Mouse (Mus musculus): ENCODE data around the gene Topaz1.

Topaz1 gene

DNA sequence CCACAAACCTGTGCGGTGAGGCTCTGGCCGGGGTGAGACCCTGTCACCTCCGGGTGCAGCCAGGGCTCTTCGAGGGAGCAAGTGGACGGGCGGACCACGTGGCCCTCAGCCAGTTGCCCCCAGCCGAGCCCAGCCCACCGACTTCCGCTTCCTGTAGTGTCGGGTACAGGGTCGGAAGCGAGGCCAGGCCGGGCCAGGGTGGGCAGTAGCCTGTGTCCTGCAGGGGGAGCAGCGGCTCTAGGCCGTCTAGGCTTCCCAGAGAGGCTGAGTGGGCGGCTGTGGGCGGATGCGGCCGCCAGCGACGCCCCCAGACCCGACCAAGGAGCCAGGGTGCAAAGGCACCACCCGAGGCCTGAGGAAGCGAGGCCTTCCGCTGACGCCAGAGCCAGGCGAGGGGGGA is at the start of gene Topaz1:
Gene Topaz1 (plus strand): TSS at position 287 of the 400 bp plus-strand sequence.
- no peak for DNase-seq (ENCODE audit: low spot score)

GRCm38 (mm10) chr9:122701817-122702216 is 45.3 kb upstream of the Topaz1 start:
- DNase-seq (ENCODE audit: low spot score), result peak; percentile 77

- DNase-seq (ENCODE audit: low spot score), result no peak
These were observed 33.3 kb upstream of the Topaz1 start for GRCm38 (mm10) chr9:122713836-122714235.

DNA sequence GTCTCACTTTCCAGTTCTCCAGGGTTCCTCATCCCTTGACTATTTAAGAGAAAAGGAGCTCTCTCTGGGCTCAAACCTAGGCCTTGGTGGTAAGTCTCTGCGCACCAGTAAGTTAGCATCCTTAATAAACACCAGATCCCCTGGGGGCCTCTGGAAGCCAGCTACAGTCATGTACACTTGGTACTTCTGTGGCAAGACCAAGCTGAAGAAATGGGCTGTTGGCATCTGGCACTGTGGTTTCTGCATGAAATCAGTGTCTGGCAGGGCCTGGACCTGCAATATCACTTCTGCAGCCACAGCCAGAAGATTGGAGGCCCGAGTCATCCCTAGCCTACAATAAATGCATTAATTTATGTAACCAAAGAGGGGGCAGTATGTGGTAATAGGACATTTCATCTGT is 32.1 kb upstream of the Topaz1 start:
- DNase-seq (ENCODE audit: low spot score), result no peak

- DNase-seq (ENCODE audit: low spot score), result no peak
These were observed 30.8 kb upstream of the Topaz1 start for GRCm38 (mm10) chr9:122716131-122716921.

GRCm38 (mm10) chr9:122722296-122722695 is 24.9 kb upstream of the Topaz1 start:
- no peak for DNase-seq (ENCODE audit: low spot score)

GRCm38 (mm10) chr9:122725046-122725765 is 21.9 kb upstream of the Topaz1 start:
- DNase-seq (ENCODE audit: low spot score), result no peak

GRCm38 (mm10) chr9:122729500-122729899 is 17.6 kb upstream of the Topaz1 start:
- DNase-seq (ENCODE audit: low spot score), result peak; percentile 83

GRCm38 (mm10) chr9:122732126-122732810 is 14.9 kb upstream of the Topaz1 start:
- DNase-seq (ENCODE audit: low spot score), result no peak

DNA sequence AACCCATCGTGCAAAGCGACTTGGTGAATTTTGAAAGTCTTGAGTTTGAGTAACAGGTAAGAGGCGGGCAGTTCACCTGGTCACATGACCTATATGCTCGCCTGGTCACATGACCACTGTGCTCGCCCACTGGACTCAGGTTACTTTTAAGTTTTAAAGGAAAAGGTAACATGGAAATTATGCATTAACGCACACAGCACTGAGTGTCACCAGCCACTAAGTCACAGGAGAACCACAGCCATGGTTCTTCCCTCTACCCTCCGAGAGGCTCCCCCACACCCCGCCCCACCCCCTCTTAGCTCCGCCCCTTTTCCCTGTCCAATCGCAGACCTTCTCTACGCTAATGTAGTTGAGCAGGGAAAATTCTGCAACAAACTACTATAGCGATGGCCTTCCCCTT is 13.9 kb upstream of the Topaz1 start:
- peak; percentile 26 for DNase-seq (ENCODE audit: low spot score)

DNA sequence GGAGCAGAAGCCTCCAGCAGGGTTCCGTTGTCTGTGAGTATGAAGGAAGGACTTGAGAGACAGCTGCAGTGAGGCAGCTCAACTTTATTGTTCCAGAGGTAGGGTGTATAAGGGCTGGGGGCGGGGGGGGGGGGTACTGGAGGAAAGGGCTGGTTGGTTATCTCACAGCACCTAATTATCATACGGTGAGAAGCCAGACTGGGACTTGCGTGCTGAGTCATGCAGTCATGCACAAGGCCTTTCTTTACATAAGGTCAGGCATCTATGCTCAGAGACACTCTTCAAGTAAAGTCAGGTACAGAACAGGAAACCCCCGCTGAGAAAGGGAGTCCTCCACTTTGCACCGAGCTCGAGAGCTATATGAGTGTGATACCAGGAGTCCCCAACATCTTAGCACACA is 12.2 kb upstream of the Topaz1 start:
- no peak for DNase-seq (ENCODE audit: low spot score)

GRCm38 (mm10) chr9:122736001-122736400 is 11.1 kb upstream of the Topaz1 start:
- DNase-seq (ENCODE audit: low spot score), result no peak

GRCm38 (mm10) chr9:122736742-122737141 is 10.4 kb upstream of the Topaz1 start:
- peak; percentile 89 for DNase-seq (ENCODE audit: low spot score)

DNA sequence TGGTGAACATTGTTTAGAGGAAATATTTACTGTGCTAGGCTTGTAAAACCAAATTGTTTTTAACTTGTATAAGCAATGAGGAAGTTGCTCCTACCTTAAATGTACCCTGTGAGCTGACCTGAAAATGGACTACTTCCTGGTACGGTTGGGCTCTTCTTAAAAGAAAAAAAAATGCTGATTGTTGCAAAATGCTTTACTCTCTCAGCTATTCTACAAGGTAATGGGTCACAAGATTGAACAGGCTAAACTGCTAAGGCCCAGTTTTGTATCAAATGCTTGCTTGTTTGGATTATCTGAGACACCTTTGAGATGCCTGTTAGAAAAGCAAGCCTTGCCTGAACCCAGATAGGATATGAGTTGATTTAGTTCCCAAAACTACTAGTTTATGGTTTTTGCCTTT is 1.3 kb upstream of the Topaz1 start:
- DNase-seq (ENCODE audit: low spot score), result no peak

GRCm38 (mm10) chr9:122757614-122758013 is 10.5 kb downstream of the Topaz1 start:
- no peak for DNase-seq (ENCODE audit: low spot score)

- no peak for DNase-seq (ENCODE audit: low spot score)
These were observed 13.0 kb downstream of the Topaz1 start for GRCm38 (mm10) chr9:122760111-122760510.

DNA sequence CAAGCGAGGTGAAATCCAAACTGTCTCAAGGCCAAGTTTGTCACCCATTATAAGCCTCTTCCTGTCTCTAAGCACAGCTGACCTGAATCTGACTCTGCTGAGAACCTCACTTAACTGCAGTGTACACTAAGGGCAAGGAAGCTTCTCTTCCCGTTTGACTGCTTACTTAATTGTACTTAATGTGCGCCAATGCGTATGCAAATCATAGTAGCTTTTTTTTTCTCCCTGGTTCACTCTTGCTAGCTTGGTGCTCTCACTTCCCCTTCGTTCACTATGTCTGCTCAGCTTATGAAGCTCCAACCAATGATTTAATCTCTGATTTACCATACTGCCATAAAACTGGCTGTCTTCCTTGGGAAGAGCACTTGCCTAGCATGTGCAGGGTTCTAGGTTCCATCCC is 38.1 kb downstream of the Topaz1 start:
- no peak for DNase-seq (ENCODE audit: low spot score)

DNA sequence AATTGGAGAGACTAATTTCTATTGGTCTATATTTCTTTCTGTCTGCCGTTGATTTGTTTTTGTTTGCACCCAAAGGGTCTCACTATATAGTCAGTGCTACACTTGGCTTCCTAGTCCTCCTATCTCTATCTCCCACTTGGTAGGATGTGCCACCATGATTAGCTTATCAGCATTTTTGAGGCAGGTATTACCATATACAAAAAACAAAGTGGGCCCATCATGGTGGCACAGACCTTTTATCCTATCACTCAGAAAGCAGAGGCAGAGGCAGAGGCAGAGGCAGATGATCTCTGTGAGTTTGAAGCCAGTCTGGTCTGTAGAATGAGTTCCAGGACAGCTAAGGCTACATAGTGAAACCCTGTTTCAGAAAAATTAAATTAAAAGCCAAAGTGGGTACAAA is 39.4 kb downstream of the Topaz1 start:
- no peak for DNase-seq (ENCODE audit: low spot score)

GRCm38 (mm10) chr9:122805053-122805844 is 58.1 kb downstream of the Topaz1 start, which contains the start of gene Tcaim:
Gene Tcaim, plus strand, starts transcription at chr9:122805539.
- peak; percentile 93 for DNase-seq (ENCODE audit: low spot score)

DNA sequence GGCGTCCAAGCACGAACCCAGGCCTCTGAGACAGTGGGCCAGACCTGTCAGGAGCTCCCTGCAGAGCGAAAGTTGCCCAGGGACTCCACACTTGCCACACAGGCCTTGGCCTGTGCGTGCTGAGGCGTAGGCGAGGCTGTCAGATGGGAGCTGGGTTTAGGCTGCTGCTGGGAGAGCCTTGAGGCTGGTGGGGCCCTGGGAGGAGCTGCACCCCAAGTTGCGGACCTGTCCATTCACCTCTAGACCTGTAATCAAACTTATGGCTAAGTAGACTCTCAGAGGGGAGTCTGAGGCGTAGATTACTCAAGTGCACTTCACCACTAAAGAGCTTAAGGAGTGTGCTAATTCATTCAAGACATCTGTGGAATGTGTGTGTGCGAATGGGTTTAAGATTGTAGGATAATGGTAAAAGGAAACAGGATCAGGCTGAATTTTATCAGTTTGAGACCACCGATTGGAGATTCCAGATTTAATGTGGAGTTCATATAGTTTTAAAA is 58.7 kb downstream of the Topaz1 start:
- no peak for DNase-seq (ENCODE audit: low spot score)

- DNase-seq (ENCODE audit: low spot score), result no peak
These were observed 60.0 kb downstream of the Topaz1 start for GRCm38 (mm10) chr9:122807186-122807585.

DNA sequence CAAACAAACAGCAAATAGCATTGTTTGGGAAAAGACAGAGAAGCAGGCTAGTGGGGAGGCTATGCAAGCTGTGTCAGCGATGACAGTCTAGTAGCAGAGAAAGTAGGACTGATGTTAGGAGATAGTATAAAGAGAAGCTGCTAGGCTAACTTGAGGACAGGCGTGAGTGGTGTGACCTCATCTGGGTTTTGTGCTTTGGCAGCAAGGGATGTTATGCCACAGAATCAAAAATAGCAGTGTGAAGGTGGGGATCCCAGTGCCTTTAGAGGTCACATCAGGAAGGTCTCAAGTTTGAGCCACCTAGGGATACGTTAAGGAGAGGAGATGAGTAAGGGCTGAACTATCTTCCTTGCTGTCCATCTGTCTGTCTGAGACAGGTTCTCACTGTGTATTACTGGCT is 63.1 kb downstream of the Topaz1 start:
- DNase-seq (ENCODE audit: low spot score), result no peak
